Mouse (Mus musculus): ENCODE measurements at regions not wholly inside any gene's neighbourhood (a gene's known extent, or its start where the extent isn't known, plus 50 kb on each side); places are given as distances from the start of the nearest gene placed in this dataset.
A peak's percentile ranks its signal among the peaks of the same experiment; 100 is the strongest.
"Not testable (repeated sequence)": the region's sequence is repeated elsewhere in the genome, so short reads cannot be mapped to it uniquely, and the experiment has no call there.

GRCm38 (mm10) chr7:118320307-118320706 lies 76.8 kb upstream of the Smg1 start:
- no peak for DNase-seq (ENCODE audit: low spot score)

- DNase-seq (ENCODE audit: low spot score): no peak
Observed at GRCm38 (mm10) chr7:118318432-118319135, 75.1 kb upstream of the Smg1 start.

GRCm38 (mm10) chr7:118314886-118315285 lies 71.4 kb upstream of the Smg1 start:
- not testable (repeated sequence) for DNase-seq (ENCODE audit: low spot score)

- peak; percentile 43 for DNase-seq (ENCODE audit: low spot score)
Observed at GRCm38 (mm10) chr7:118314228-118314658, 70.8 kb upstream of the Smg1 start.

- no peak for DNase-seq (ENCODE audit: low spot score)
Observed at GRCm38 (mm10) chr7:118313818-118314217, 70.3 kb upstream of the Smg1 start.

GRCm38 (mm10) chr7:118309733-118310132 lies 66.3 kb upstream of the Smg1 start:
- DNase-seq (ENCODE audit: low spot score): no peak

GRCm38 (mm10) chr7:118308882-118309281 lies 65.4 kb upstream of the Smg1 start:
- DNase-seq (ENCODE audit: low spot score): no peak

- peak; percentile 65 for DNase-seq (ENCODE audit: low spot score)
Observed at GRCm38 (mm10) chr7:118304812-118305211, 61.3 kb upstream of the Smg1 start.

- DNase-seq (ENCODE audit: low spot score): no peak
Observed at GRCm38 (mm10) chr7:118304338-118304737, 60.9 kb upstream of the Smg1 start.

- DNase-seq (ENCODE audit: low spot score): no peak
Observed at GRCm38 (mm10) chr7:118303921-118304320, 60.5 kb upstream of the Smg1 start.

GRCm38 (mm10) chr7:118300678-118301342 lies 57.3 kb upstream of the Smg1 start:
- peak; percentile 41 for DNase-seq (ENCODE audit: low spot score)

GRCm38 (mm10) chr7:118297613-118298012 lies 54.1 kb upstream of the Smg1 start:
- DNase-seq (ENCODE audit: low spot score): peak; percentile 59

- no peak for DNase-seq (ENCODE audit: low spot score)
Observed at GRCm38 (mm10) chr7:118296856-118297518, 53.5 kb upstream of the Smg1 start.

GRCm38 (mm10) chr7:118295855-118296254 lies 52.4 kb upstream of the Smg1 start:
- DNase-seq (ENCODE audit: low spot score): no peak

GRCm38 (mm10) chr7:118295275-118295674 lies 51.8 kb upstream of the Smg1 start:
- DNase-seq (ENCODE audit: low spot score): no peak

- no peak for DNase-seq (ENCODE audit: low spot score)
Observed at GRCm38 (mm10) chr7:118294637-118295036, 51.2 kb upstream of the Smg1 start.

Measured in layer of hippocampus, adult 9-10 months (tissue).